Mouse (Mus musculus) left cerebral cortex, adult 9 months (tissue): ENCODE measurements around the gene Sart3.

Experiments
- DNase-seq, 2 experiments: peaks; one replicate each; pipeline ENCODE4 v3.0.0; 2022; ENCODE audit warnings: low spot score in 2 of 2

The Sart3 gene

GRCm38 (mm10) chr5:113765641-113766526, 6.4 kb downstream of the Sart3 start:
- no peak for DNase-seq

GRCm38 (mm10) chr5:113764426-113764825, 7.9 kb downstream of the Sart3 start:
- no peak for DNase-seq

GRCm38 (mm10) chr5:113761585-113761984, 10.7 kb downstream of the Sart3 start:
- no peak for DNase-seq

GRCm38 (mm10) chr5:113755347-113756030, 16.8 kb downstream of the Sart3 start:
- no peak for DNase-seq

- no peak for DNase-seq
These were observed 20.7 kb downstream of the Sart3 start for GRCm38 (mm10) chr5:113751521-113752157.

- DNase-seq: no peak
These were observed 23.6 kb downstream of the Sart3 start for GRCm38 (mm10) chr5:113748556-113749331.

GRCm38 (mm10) chr5:113747629-113748028, 24.7 kb downstream of the Sart3 start:
- DNase-seq: no peak

GRCm38 (mm10) chr5:113737607-113738237, 34.6 kb downstream of the Sart3 start:
- DNase-seq: no peak

GRCm38 (mm10) chr5:113736522-113737164, 35.7 kb downstream of the Sart3 start:
- DNase-seq: no peak

GRCm38 (mm10) chr5:113736113-113736502, 36.2 kb downstream of the Sart3 start:
- no peak for DNase-seq

- DNase-seq: peak; percentile 80 to 89
These were observed 36.8 kb downstream of the Sart3 start, which contains the start of gene Ficd for GRCm38 (mm10) chr5:113735345-113736112. Gene Ficd (plus strand): TSS chr5:113735803.

- DNase-seq: no peak
These were observed 37.3 kb downstream of the Sart3 start for GRCm38 (mm10) chr5:113735023-113735344.

GRCm38 (mm10) chr5:113734376-113734775, 37.9 kb downstream of the Sart3 start:
- DNase-seq: no peak

GRCm38 (mm10) chr5:113732182-113732581, 40.1 kb downstream of the Sart3 start:
- DNase-seq: peak in 1 of 2 experiments; percentile 63

GRCm38 (mm10) chr5:113731174-113731573, 41.1 kb downstream of the Sart3 start:
- no peak for DNase-seq

GRCm38 (mm10) chr5:113730641-113731121, 41.6 kb downstream of the Sart3 start:
- DNase-seq: peak in 1 of 2 experiments; percentile 44

GRCm38 (mm10) chr5:113728691-113729090, 43.6 kb downstream of the Sart3 start:
- no peak for DNase-seq

- no peak for DNase-seq
These were observed 44.3 kb downstream of the Sart3 start for GRCm38 (mm10) chr5:113728011-113728410.

- no peak for DNase-seq
These were observed 45.1 kb downstream of the Sart3 start for GRCm38 (mm10) chr5:113727238-113727637.

- no peak for DNase-seq
These were observed 45.7 kb downstream of the Sart3 start for GRCm38 (mm10) chr5:113726618-113727017.
